Mouse (Mus musculus) ES-Bruce4 (cell line): ENCODE measurements around the gene 4930524J08Rik. TPM values are rescaled to one million over a fixed set of nuclear protein-coding genes. Genes with fewer than 3 reads are reported as not detected.

Experiments
- H3K27ac ChIP-seq: 2 replicates; pipeline ENCODE4 v1.5.1; 2012; ENCODE audit warnings: low read length, inconsistent platforms; ENCODE audit not compliant: insufficient read depth
- H3K27me3 ChIP-seq: 2 replicates; pipeline ENCODE4 v1.6.1; 2012; ENCODE audit warnings: mild to moderate bottlenecking, low read length, inconsistent platforms; ENCODE audit not compliant: control insufficient read depth, poor library complexity, insufficient read depth, severe bottlenecking
- H3K36me3 ChIP-seq: 2 replicates; pipeline ENCODE4 v1.6.1; 2012; ENCODE audit warnings: inconsistent platforms, mild to moderate bottlenecking, low read length, moderate library complexity; ENCODE audit not compliant: control insufficient read depth, poor library complexity, insufficient read depth, severe bottlenecking
- H3K4me1 ChIP-seq: one replicate; pipeline ENCODE4 v1.8.1; 2011; ENCODE audit warnings: low read length; ENCODE audit not compliant: control insufficient read depth, insufficient read depth
- H3K4me3 ChIP-seq: 2 replicates; pipeline ENCODE4 v1.5.1; 2011; ENCODE audit warnings: low read depth, mild to moderate bottlenecking, low read length
- H3K9ac ChIP-seq: 2 replicates; pipeline ENCODE4 v1.6.1; 2012; ENCODE audit warnings: low read depth, mild to moderate bottlenecking, inconsistent platforms; ENCODE audit not compliant: poor library complexity, severe bottlenecking
- H3K9me3 ChIP-seq: replicated peaks from 2 replicates; pipeline ENCODE4 v1.6.1; 2012; ENCODE audit warnings: mild to moderate bottlenecking, low read length, inconsistent platforms; ENCODE audit not compliant: control insufficient read depth, poor library complexity, insufficient read depth, severe bottlenecking
- CTCF ChIP-seq: IDR thresholded peaks from one replicate; pipeline ENCODE4 v1.8.1; 2011; ENCODE audit warnings: low read depth, low read length
- EP300 ChIP-seq: IDR thresholded peaks from 2 replicates; pipeline ENCODE4 v1.6.1; 2011; ENCODE audit warnings: low read depth, low read length; ENCODE audit not compliant: insufficient read depth
- POLR2A ChIP-seq: IDR thresholded peaks from one replicate; pipeline ENCODE4 v1.8.1; 2011; ENCODE audit warnings: low read length; ENCODE audit not compliant: insufficient read depth
- polyA plus RNA-seq: library from polyadenylated mRNA; stranded (reverse); fragments of >200 nt; gene quantifications from 2 replicates; pipeline ENCODE4 v1.2.4, GENCODE M21; 2011; ENCODE audit warnings: low read depth; ENCODE audit not compliant: missing spikeins, insufficient read depth, insufficient read length

4930524J08Rik gene
- polyA plus RNA-seq, 1 experiment, result not detected

GRCm38 (mm10) chr5:99975776-99976175 lies 3.1 kb upstream of the 4930524J08Rik start:
- Histone ChIP-seq H3K4me3 (no peak overlapping the region), H3K9me3 (no peaks in the 10 kb centered on the region), H3K27me3 (no peaks in the 10 kb centered on the region), H3K36me3 (peaks cover 30% of the 10 kb centered on the region), H3K9ac (peak overlapping the region; percentile 100; the same call in 1 of the 2 replicates), H3K27ac (no peak overlapping the region), H3K4me1 (peaks cover 4% of the 10 kb centered on the region)
- TF ChIP-seq EP300 (no peak), POLR2A (no peak), CTCF (no peak)

- Histone ChIP-seq H3K9me3 (no peaks in the 10 kb centered on the region), H3K4me1 (peaks cover 4% of the 10 kb centered on the region), H3K27ac (no peak overlapping the region), H3K27me3 (no peaks in the 10 kb centered on the region), H3K36me3 (peaks cover 28% of the 10 kb centered on the region), H3K4me3 (peak overlapping the region; percentile 73), H3K9ac (peak overlapping the region; percentile 100)
- TF ChIP-seq CTCF (no peak), POLR2A (no peak), EP300 (no peak)
These were observed 2.4 kb upstream of the 4930524J08Rik start for GRCm38 (mm10) chr5:99976334-99976955.

GRCm38 (mm10) chr5:99977516-99978301 lies 1.2 kb upstream of the 4930524J08Rik start:
- Histone ChIP-seq H3K36me3 (peaks cover 27% of the 10 kb centered on the region), H3K27me3 (no peaks in the 10 kb centered on the region), H3K4me3 (peak overlapping the region; percentile 98), H3K9me3 (no peaks in the 10 kb centered on the region), H3K27ac (peak overlapping the region; percentile 72), H3K4me1 (peaks cover 4% of the 10 kb centered on the region), H3K9ac (peak overlapping the region; percentile 100)
- TF ChIP-seq CTCF (no peak), EP300 (no peak), POLR2A (no peak)

- Histone ChIP-seq H3K27me3 (no peaks in the 10 kb centered on the region), H3K27ac (no peak overlapping the region), H3K4me3 (no peak overlapping the region), H3K9ac (no peak overlapping the region), H3K9me3 (peaks cover 2% of the 10 kb centered on the region; the same call in 1 of the 2 replicates), H3K36me3 (no peaks in the 10 kb centered on the region), H3K4me1 (no peaks in the 10 kb centered on the region)
- no peak for TF ChIP-seq EP300
- no peak for TF ChIP-seq CTCF
- TF ChIP-seq POLR2A, result no peak
These were observed 4.7 kb downstream of the 4930524J08Rik start for GRCm38 (mm10) chr5:99983452-99984061.

- no peaks in the 10 kb centered on the region for H3K36me3 ChIP-seq
- no peaks in the 10 kb centered on the region for H3K4me1 ChIP-seq
- H3K27ac ChIP-seq, result no peak overlapping the region
- no peaks in the 10 kb centered on the region for H3K9me3 ChIP-seq
- TF ChIP-seq POLR2A (no peak), CTCF (no peak), EP300 (no peak)
- no peaks in the 10 kb centered on the region for H3K27me3 ChIP-seq
- no peak overlapping the region for H3K9ac ChIP-seq
- no peak overlapping the region for H3K4me3 ChIP-seq
These were observed 15.3 kb downstream of the 4930524J08Rik start for GRCm38 (mm10) chr5:99994166-99994565.

GRCm38 (mm10) chr5:99994680-99995079 lies 15.8 kb downstream of the 4930524J08Rik start:
- Histone ChIP-seq H3K27me3 (no peaks in the 10 kb centered on the region), H3K36me3 (no peaks in the 10 kb centered on the region)
- no peak for TF ChIP-seq CTCF
- TF ChIP-seq EP300, result no peak
- TF ChIP-seq POLR2A, result no peak

More at GRCm38 (mm10) chr5:99994680-99995079, 15.8 kb downstream of the 4930524J08Rik start:
- no peaks in the 10 kb centered on the region for H3K9me3 ChIP-seq
- H3K4me1 ChIP-seq, result no peaks in the 10 kb centered on the region
- H3K4me3 ChIP-seq, result no peak overlapping the region
- H3K27ac ChIP-seq, result no peak overlapping the region
- H3K9ac ChIP-seq, result no peak overlapping the region
